Mouse (Mus musculus): ENCODE results near the gene Elovl7. TPM values are rescaled to one million over a fixed set of nuclear protein-coding genes. Genes with fewer than 3 reads are reported as not detected.

Elovl7 gene
- total RNA-seq, 1 experiment, result 1.4 TPM

DNA sequence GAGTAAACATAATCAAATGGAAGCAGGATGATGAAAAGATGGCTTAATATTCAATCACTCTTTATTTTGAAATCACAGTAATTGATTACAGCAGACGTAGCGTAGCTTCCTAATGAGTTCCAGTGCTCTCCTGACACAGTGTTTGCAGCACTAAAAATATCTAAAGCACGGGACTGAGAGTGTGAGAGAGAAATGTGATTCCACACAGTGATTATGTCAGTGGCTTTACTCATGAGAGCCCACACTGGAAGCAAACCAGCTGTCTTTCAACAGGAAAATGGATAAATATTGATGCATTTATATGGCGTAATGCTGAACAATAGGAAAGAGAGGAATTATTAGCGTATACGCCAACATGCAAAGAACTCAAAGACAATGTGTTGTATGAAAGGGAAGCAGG lies 64.4 kb downstream of the Elovl7 start:
- Histone ChIP-seq H3K36me3 (ENCODE audit: control insufficient read depth, insufficient read depth, low read length, poor library complexity, severe bottlenecking) (no peaks in the 10 kb centered on the region), H3K27ac (ENCODE audit: insufficient read depth, low read depth, low read length, poor library complexity, severe bottlenecking) (no peak overlapping the region), H3K4me1 (ENCODE audit: control insufficient read depth in 2 of 2, insufficient read depth in 2 of 2, low read length in 2 of 2, poor library complexity in 1 of 2) (peaks cover 0 to 2% of the 10 kb centered on the region in 2 experiments; a peak in 1 of 4 replicates), H3K9ac (ENCODE audit: insufficient read depth, low read depth, low read length, poor library complexity, severe bottlenecking) (no peak overlapping the region), H3K4me3 (ENCODE audit: insufficient read depth in 1 of 2, low read depth in 1 of 2, low read length in 2 of 2, poor library complexity in 1 of 2, severe bottlenecking in 1 of 2) (no peak overlapping the region), H3K9me3 (ENCODE audit: control insufficient read depth, insufficient read depth, low read depth, low read length) (no peaks in the 10 kb centered on the region)
- in situ Hi-C loops (cut with MboI; ENCODE audit: low sequenced_read_pairs in 2 of 2, unreplicated experiment in 2 of 2), result no loop called here
- no peak for DNase-seq (ENCODE audit: low read depth, low spot score)
- no peak for TF ChIP-seq MAFK (IDR thresholded peaks at IDR 0.05; ENCODE audit: insufficient read depth, low read depth, low read length)
- TF ChIP-seq CHD2 (IDR thresholded peaks at IDR 0.05; ENCODE audit: low read depth, low read length), result no peak
- TF ChIP-seq ZNF384 (IDR thresholded peaks at IDR 0.05; ENCODE audit: low read depth, low read length), result no peak
- TF ChIP-seq ZC3H11A (IDR thresholded peaks at IDR 0.05; ENCODE audit: borderline replicate concordance, low read depth, low read length), result no peak
- no peak for TF ChIP-seq HCFC1 (IDR thresholded peaks at IDR 0.05; ENCODE audit: borderline replicate concordance, insufficient read depth, low read length)

DNA sequence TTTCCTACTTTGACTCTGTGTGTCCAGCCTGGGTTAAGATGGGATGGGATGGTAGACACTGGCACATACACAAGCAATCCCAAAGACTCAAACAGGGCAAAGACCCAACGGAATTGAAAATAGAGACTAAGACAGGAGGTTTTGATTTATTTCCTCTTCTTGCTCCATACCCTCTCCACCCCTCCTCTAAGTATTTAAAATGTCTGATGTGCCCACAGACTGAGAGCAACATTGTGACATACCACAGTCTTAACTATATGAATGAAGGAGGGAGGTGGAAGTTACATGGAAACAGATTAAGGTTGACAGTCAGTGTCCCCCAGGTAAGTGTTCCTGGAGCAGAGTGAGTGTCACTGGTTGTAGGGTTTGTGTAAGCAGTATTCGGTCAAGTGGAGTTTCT lies 70.1 kb downstream of the Elovl7 start:
- in situ Hi-C loops (cut with MboI; ENCODE audit: low sequenced_read_pairs in 2 of 2, unreplicated experiment in 2 of 2), result no loop called here
- no peak for DNase-seq (ENCODE audit: low read depth, low spot score)
- no peaks in the 10 kb centered on the region for H3K9me3 ChIP-seq (ENCODE audit: control insufficient read depth, insufficient read depth, low read depth, low read length)
- TF ChIP-seq CHD2 (IDR thresholded peaks at IDR 0.05; ENCODE audit: low read depth, low read length), result no peak
- TF ChIP-seq HCFC1 (IDR thresholded peaks at IDR 0.05; ENCODE audit: borderline replicate concordance, insufficient read depth, low read length), result no peak
- no peak overlapping the region for H3K27ac ChIP-seq (ENCODE audit: insufficient read depth, low read depth, low read length, poor library complexity, severe bottlenecking)
- peaks cover 4 to 5% of the 10 kb centered on the region in 2 experiments; a peak in 3 of 4 replicates for H3K4me1 ChIP-seq (ENCODE audit: control insufficient read depth in 2 of 2, insufficient read depth in 2 of 2, low read length in 2 of 2, poor library complexity in 1 of 2)
- no peak overlapping the region for H3K4me3 ChIP-seq (ENCODE audit: insufficient read depth in 1 of 2, low read depth in 1 of 2, low read length in 2 of 2, poor library complexity in 1 of 2, severe bottlenecking in 1 of 2)
- H3K36me3 ChIP-seq (ENCODE audit: control insufficient read depth, insufficient read depth, low read length, poor library complexity, severe bottlenecking), result no peaks in the 10 kb centered on the region
- no peak overlapping the region for H3K9ac ChIP-seq (ENCODE audit: insufficient read depth, low read depth, low read length, poor library complexity, severe bottlenecking)

DNA sequence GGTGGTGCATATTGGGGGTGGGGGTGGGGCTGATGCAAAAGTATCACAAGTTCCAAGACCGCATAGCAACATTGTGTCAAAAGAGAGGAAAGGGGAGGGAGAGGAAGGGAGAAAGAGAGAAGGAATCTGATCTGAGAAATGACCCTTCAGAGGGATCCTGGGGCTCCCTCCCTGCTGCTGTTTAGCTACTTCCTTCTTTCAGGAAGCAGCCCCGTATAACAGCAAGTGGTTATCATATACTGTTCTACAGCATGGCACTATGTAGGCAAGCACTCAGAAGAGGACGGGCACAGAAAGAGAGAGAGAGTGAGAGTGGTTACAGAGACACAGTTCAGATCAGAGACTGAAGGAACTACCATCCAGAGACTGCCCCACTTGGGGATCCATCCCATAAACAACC lies 73.7 kb downstream of the Elovl7 start:
- Histone ChIP-seq H3K4me1 (ENCODE audit: control insufficient read depth in 2 of 2, insufficient read depth in 2 of 2, low read length in 2 of 2, poor library complexity in 1 of 2) (peaks cover 8 to 12% of the 10 kb centered on the region in 2 experiments), H3K27ac (ENCODE audit: insufficient read depth, low read depth, low read length, poor library complexity, severe bottlenecking) (no peak overlapping the region), H3K36me3 (ENCODE audit: control insufficient read depth, insufficient read depth, low read length, poor library complexity, severe bottlenecking) (0 out of 2 replicates have a peak, but pooled peaks cover 2% of the 10 kb centered on the region), H3K9ac (ENCODE audit: insufficient read depth, low read depth, low read length, poor library complexity, severe bottlenecking) (no peak overlapping the region), H3K9me3 (ENCODE audit: control insufficient read depth, insufficient read depth, low read depth, low read length) (no peaks in the 10 kb centered on the region), H3K4me3 (ENCODE audit: insufficient read depth in 1 of 2, low read depth in 1 of 2, low read length in 2 of 2, poor library complexity in 1 of 2, severe bottlenecking in 1 of 2) (no peak overlapping the region)
- in situ Hi-C loops (cut with MboI; ENCODE audit: low sequenced_read_pairs in 2 of 2, unreplicated experiment in 2 of 2), result no loop called here
- TF ChIP-seq HCFC1 (IDR thresholded peaks at IDR 0.05; ENCODE audit: borderline replicate concordance, insufficient read depth, low read length) (no peak), ZC3H11A (IDR thresholded peaks at IDR 0.05; ENCODE audit: borderline replicate concordance, low read depth, low read length) (no peak)
- DNase-seq (ENCODE audit: low read depth, low spot score), result no peak

DNA sequence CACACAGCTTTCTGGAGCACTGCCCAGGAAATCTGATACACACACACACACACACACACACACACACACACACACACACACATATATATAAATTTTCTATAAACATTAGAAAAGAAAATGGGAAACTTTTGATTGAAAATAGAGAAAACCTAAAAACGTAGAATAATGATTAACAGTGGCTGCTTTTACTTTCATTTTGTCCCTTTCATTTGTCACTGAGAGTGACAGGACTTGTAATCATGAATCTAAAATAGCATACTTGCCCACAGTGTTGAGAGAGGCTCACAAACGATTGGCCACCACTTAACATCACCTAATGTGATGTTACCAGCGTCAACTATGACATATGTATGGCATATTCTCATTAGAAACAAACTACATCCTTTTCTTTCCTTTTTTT lies 75.2 kb downstream of the Elovl7 start:
- Histone ChIP-seq H3K27ac (ENCODE audit: insufficient read depth, low read depth, low read length, poor library complexity, severe bottlenecking) (no peak overlapping the region), H3K9me3 (ENCODE audit: control insufficient read depth, insufficient read depth, low read depth, low read length) (no peaks in the 10 kb centered on the region), H3K9ac (ENCODE audit: insufficient read depth, low read depth, low read length, poor library complexity, severe bottlenecking) (no peak overlapping the region), H3K4me3 (ENCODE audit: insufficient read depth in 1 of 2, low read depth in 1 of 2, low read length in 2 of 2, poor library complexity in 1 of 2, severe bottlenecking in 1 of 2) (no peak overlapping the region), H3K4me1 (ENCODE audit: control insufficient read depth in 2 of 2, insufficient read depth in 2 of 2, low read length in 2 of 2, poor library complexity in 1 of 2) (peaks cover 11 to 12% of the 10 kb centered on the region in 2 experiments), H3K36me3 (ENCODE audit: control insufficient read depth, insufficient read depth, low read length, poor library complexity, severe bottlenecking) (0 out of 2 replicates have a peak, but pooled peaks cover 2% of the 10 kb centered on the region)
- in situ Hi-C loops (cut with MboI; ENCODE audit: low sequenced_read_pairs in 2 of 2, unreplicated experiment in 2 of 2), result no loop called here
- DNase-seq (ENCODE audit: low read depth, low spot score), result no peak
- TF ChIP-seq CHD2 (IDR thresholded peaks at IDR 0.05; ENCODE audit: low read depth, low read length) (no peak), HCFC1 (IDR thresholded peaks at IDR 0.05; ENCODE audit: borderline replicate concordance, insufficient read depth, low read length) (no peak), ZC3H11A (IDR thresholded peaks at IDR 0.05; ENCODE audit: borderline replicate concordance, low read depth, low read length) (no peak), MAFK (IDR thresholded peaks at IDR 0.05; ENCODE audit: insufficient read depth, low read depth, low read length) (no peak), ZNF384 (IDR thresholded peaks at IDR 0.05; ENCODE audit: low read depth, low read length) (no peak)

DNA sequence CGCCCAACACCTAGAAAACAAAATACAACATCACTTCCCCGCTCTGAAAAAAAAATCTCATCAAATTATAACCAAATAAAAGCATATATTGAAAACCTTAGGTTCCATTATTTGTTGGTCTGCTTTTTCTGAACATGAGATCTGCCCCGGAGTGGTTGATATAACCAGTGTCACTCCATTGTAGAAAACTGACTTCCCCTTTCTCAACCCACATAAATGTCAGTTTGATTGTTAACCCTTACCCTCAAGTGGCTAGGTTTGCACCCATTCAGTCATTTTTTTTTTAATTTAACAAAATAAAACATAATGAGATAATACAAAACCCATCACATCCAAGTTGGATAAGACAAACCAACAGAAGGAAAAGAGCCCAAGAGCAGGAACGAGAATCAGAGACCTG lies 76.1 kb downstream of the Elovl7 start:
- no peaks in the 10 kb centered on the region for H3K9me3 ChIP-seq (ENCODE audit: control insufficient read depth, insufficient read depth, low read depth, low read length)
- TF ChIP-seq ZC3H11A (IDR thresholded peaks at IDR 0.05; ENCODE audit: borderline replicate concordance, low read depth, low read length) (no peak), ZNF384 (IDR thresholded peaks at IDR 0.05; ENCODE audit: low read depth, low read length) (no peak), CHD2 (IDR thresholded peaks at IDR 0.05; ENCODE audit: low read depth, low read length) (no peak), HCFC1 (IDR thresholded peaks at IDR 0.05; ENCODE audit: borderline replicate concordance, insufficient read depth, low read length) (no peak), MAFK (IDR thresholded peaks at IDR 0.05; ENCODE audit: insufficient read depth, low read depth, low read length) (no peak)
- peaks cover 11 to 12% of the 10 kb centered on the region in 2 experiments for H3K4me1 ChIP-seq (ENCODE audit: control insufficient read depth in 2 of 2, insufficient read depth in 2 of 2, low read length in 2 of 2, poor library complexity in 1 of 2)
- 0 out of 2 replicates have a peak, but pooled peaks cover 2% of the 10 kb centered on the region for H3K36me3 ChIP-seq (ENCODE audit: control insufficient read depth, insufficient read depth, low read length, poor library complexity, severe bottlenecking)
- no peak overlapping the region for H3K27ac ChIP-seq (ENCODE audit: insufficient read depth, low read depth, low read length, poor library complexity, severe bottlenecking)
- H3K9ac ChIP-seq (ENCODE audit: insufficient read depth, low read depth, low read length, poor library complexity, severe bottlenecking), result no peak overlapping the region
- H3K4me3 ChIP-seq (ENCODE audit: insufficient read depth in 1 of 2, low read depth in 1 of 2, low read length in 2 of 2, poor library complexity in 1 of 2, severe bottlenecking in 1 of 2), result no peak overlapping the region
- no peak for DNase-seq (ENCODE audit: low read depth, low spot score)
- in situ Hi-C loops (cut with MboI; ENCODE audit: low sequenced_read_pairs in 2 of 2, unreplicated experiment in 2 of 2), result no loop called here
